Mouse (Mus musculus): ENCODE measurements around the gene Prkca. TPM values are rescaled to one million over a fixed set of nuclear protein-coding genes. Genes with fewer than 3 reads are reported as not detected.

Prkca gene
- polyA plus RNA-seq, 1 experiment from 2014 or later: 7.0 TPM

GRCm38 (mm10) chr11:108155088-108155580 is 188.6 kb downstream of the Prkca start:
- no peak overlapping the region for H3K27ac ChIP-seq (ENCODE audit: low read length)
- 0 out of 2 replicates have a peak, but pooled peaks cover 3% of the 10 kb centered on the region for H3K36me3 ChIP-seq (ENCODE audit: insufficient read depth, low read length)
- no peak for ATAC-seq (ENCODE audit: low FRiP score, low TSS enrichment)
- no peak overlapping the region for H3K4me3 ChIP-seq (ENCODE audit: low read length)
- peaks cover 37% of the 10 kb centered on the region for H3K4me1 ChIP-seq (ENCODE audit: insufficient read depth, low read length)
- H3K9me3 ChIP-seq (ENCODE audit: low read length): peaks cover 13% of the 10 kb centered on the region; the same call in 1 of the 2 replicates
- no peak overlapping the region for H3K4me2 ChIP-seq (replicated peaks; ENCODE audit: low read depth, low read length)
- no peak overlapping the region for H3K9ac ChIP-seq (replicated peaks; ENCODE audit: low read length)
- no peaks in the 10 kb centered on the region for H3K27me3 ChIP-seq (ENCODE audit: insufficient read depth, low read length)
- 93% methylated on average over 8 of the region's 8 CpGs for WGBS

DNA sequence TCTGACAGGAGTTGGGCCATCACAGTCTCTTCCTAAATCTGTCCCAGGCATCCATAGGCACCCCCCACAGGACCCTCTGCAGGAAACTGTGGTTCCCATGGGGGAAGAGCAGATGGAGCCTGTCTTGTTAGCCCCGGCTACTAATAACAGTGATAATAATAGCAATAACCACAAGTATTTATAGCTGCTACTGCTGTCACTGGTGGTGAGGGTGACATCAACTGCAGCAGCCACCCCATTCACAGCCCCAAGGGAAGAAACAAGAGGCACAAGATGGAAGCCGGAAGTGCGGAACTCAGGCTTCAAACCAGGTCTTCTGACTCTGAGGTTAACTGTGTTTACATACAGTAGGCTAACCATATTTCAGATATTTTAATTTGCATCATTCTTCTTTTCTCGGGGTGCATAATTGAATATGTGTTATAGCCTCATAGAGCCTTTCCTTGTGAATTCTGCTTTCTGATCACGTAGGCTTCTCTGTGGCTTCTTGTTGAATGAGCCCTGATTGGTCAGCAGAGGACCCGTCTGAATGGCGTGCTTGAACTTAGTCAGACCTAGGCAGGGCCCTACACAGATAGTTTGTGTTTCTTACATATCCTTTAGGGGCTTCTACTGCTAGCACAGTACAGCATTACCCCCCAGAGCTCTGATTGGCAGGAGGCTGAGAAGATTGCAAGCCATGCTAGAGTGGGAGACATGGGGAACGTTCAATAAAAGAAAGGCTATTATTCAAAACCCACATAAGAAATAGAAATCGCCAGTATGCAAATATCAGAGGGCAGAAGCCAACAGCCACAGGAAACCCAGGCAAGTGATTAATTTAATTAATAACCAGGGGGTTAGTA is 189.5 kb downstream of the Prkca start:
- H3K9ac ChIP-seq (replicated peaks; ENCODE audit: low read length): no peak overlapping the region
- no peaks in the 10 kb centered on the region for H3K36me3 ChIP-seq (ENCODE audit: insufficient read depth, low read length)
- H3K4me1 ChIP-seq (ENCODE audit: insufficient read depth, low read length): peaks cover 40% of the 10 kb centered on the region
- ATAC-seq (ENCODE audit: low FRiP score, low TSS enrichment): no peak
- no peak overlapping the region for H3K4me2 ChIP-seq (replicated peaks; ENCODE audit: low read depth, low read length)
- 76% methylated on average over 9 of the region's 9 CpGs for WGBS
- peaks cover 8% of the 10 kb centered on the region; the same call in 1 of the 2 replicates for H3K9me3 ChIP-seq (ENCODE audit: low read length)
- H3K27ac ChIP-seq (ENCODE audit: low read length): no peak overlapping the region
- no peaks in the 10 kb centered on the region for H3K27me3 ChIP-seq (ENCODE audit: insufficient read depth, low read length)
- no peak overlapping the region for H3K4me3 ChIP-seq (ENCODE audit: low read length)

DNA sequence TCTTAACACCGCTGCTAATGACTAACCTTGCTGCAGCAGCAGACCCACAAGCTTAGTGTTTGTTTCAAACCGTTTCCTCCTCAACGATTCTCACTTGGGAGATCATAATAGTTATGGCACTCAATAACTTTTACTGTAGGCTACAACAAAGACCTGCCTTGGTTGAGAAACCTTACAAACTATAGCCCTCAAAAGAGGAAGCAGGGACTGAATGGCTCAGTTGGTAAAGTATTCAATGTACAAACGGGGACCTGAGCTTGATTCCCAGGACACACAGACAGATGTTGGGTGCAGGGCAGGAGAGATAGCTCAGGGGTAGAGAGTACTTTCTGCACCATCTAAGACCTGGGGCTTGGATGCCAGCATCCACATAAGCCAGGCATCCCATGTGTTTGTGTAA is 191.1 kb downstream of the Prkca start:
- Histone ChIP-seq H3K4me1 (ENCODE audit: insufficient read depth, low read length) (peaks cover 53% of the 10 kb centered on the region), H3K27ac (ENCODE audit: low read length) (no peak overlapping the region), H3K4me3 (ENCODE audit: low read length) (no peak overlapping the region), H3K4me2 (replicated peaks; ENCODE audit: low read depth, low read length) (no peak overlapping the region), H3K36me3 (ENCODE audit: insufficient read depth, low read length) (no peaks in the 10 kb centered on the region), H3K27me3 (ENCODE audit: insufficient read depth, low read length) (no peaks in the 10 kb centered on the region), H3K9ac (replicated peaks; ENCODE audit: low read length) (no peak overlapping the region), H3K9me3 (ENCODE audit: low read length) (no peaks in the 10 kb centered on the region)
- ATAC-seq (ENCODE audit: low FRiP score, low TSS enrichment): no peak
- WGBS: 43% methylated on average over 4 of the region's 4 CpGs

- Histone ChIP-seq H3K27ac (ENCODE audit: low read length) (no peak overlapping the region), H3K4me2 (replicated peaks; ENCODE audit: low read depth, low read length) (no peak overlapping the region), H3K27me3 (ENCODE audit: insufficient read depth, low read length) (no peaks in the 10 kb centered on the region), H3K4me3 (ENCODE audit: low read length) (no peak overlapping the region), H3K9ac (replicated peaks; ENCODE audit: low read length) (no peak overlapping the region), H3K36me3 (ENCODE audit: insufficient read depth, low read length) (no peaks in the 10 kb centered on the region), H3K4me1 (ENCODE audit: insufficient read depth, low read length) (peaks cover 42% of the 10 kb centered on the region), H3K9me3 (ENCODE audit: low read length) (no peaks in the 10 kb centered on the region)
- WGBS: 50% methylated on average over 7 of the region's 7 CpGs
- ATAC-seq (ENCODE audit: low FRiP score, low TSS enrichment): no peak
These were observed 193.3 kb downstream of the Prkca start for GRCm38 (mm10) chr11:108150410-108150809.

DNA sequence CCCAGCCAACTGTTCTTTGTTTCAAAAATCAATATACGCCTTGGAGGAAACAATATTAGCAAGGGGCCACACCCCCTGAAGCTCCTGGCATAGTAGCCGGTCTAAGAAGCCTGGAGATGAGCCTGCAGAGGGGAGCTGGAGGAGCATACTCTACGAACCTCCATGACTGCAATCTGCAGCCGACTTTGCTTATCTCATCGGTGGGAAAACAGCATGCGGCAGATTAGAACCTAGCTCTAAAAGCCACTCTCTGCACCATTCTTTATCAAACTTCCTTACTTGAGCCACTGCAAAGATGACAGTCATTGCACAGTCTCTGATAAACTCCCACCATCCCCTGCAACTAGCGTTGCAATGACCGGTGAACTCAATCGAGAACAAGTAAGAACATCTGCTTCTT is 194.5 kb downstream of the Prkca start:
- H3K9ac ChIP-seq (replicated peaks; ENCODE audit: low read length): no peak overlapping the region
- WGBS: 78% methylated on average over 9 of the region's 9 CpGs
- H3K4me3 ChIP-seq (ENCODE audit: low read length): no peak overlapping the region
- no peak for ATAC-seq (ENCODE audit: low FRiP score, low TSS enrichment)
- peaks cover 32% of the 10 kb centered on the region for H3K4me1 ChIP-seq (ENCODE audit: insufficient read depth, low read length)
- no peak overlapping the region for H3K4me2 ChIP-seq (replicated peaks; ENCODE audit: low read depth, low read length)
- H3K9me3 ChIP-seq (ENCODE audit: low read length): no peaks in the 10 kb centered on the region
- H3K36me3 ChIP-seq (ENCODE audit: insufficient read depth, low read length): no peaks in the 10 kb centered on the region
- no peak overlapping the region for H3K27ac ChIP-seq (ENCODE audit: low read length)
- H3K27me3 ChIP-seq (ENCODE audit: insufficient read depth, low read length): no peaks in the 10 kb centered on the region

- peaks cover 30% of the 10 kb centered on the region for H3K4me1 ChIP-seq (ENCODE audit: insufficient read depth, low read length)
- H3K4me2 ChIP-seq (replicated peaks; ENCODE audit: low read depth, low read length): no peak overlapping the region
- 46% methylated on average over 4 of the region's 4 CpGs for WGBS
- no peak for ATAC-seq (ENCODE audit: low FRiP score, low TSS enrichment)
- no peak overlapping the region for H3K9ac ChIP-seq (replicated peaks; ENCODE audit: low read length)
- no peaks in the 10 kb centered on the region for H3K9me3 ChIP-seq (ENCODE audit: low read length)
- H3K4me3 ChIP-seq (ENCODE audit: low read length): no peak overlapping the region
- H3K27me3 ChIP-seq (ENCODE audit: insufficient read depth, low read length): no peaks in the 10 kb centered on the region
- H3K27ac ChIP-seq (ENCODE audit: low read length): no peak overlapping the region
- no peaks in the 10 kb centered on the region for H3K36me3 ChIP-seq (ENCODE audit: insufficient read depth, low read length)
These were observed 195.2 kb downstream of the Prkca start for GRCm38 (mm10) chr11:108148491-108148890.

- H3K27me3 ChIP-seq (ENCODE audit: insufficient read depth, low read length): no peaks in the 10 kb centered on the region
- H3K27ac ChIP-seq (ENCODE audit: low read length): no peak overlapping the region
- H3K4me1 ChIP-seq (ENCODE audit: insufficient read depth, low read length): peaks cover 23% of the 10 kb centered on the region; the same call in 1 of the 2 replicates
- no peak overlapping the region for H3K4me2 ChIP-seq (replicated peaks; ENCODE audit: low read depth, low read length)
- H3K9ac ChIP-seq (replicated peaks; ENCODE audit: low read length): no peak overlapping the region
- no peaks in the 10 kb centered on the region for H3K36me3 ChIP-seq (ENCODE audit: insufficient read depth, low read length)
- no peak overlapping the region for H3K4me3 ChIP-seq (ENCODE audit: low read length)
- H3K9me3 ChIP-seq (ENCODE audit: low read length): no peaks in the 10 kb centered on the region
- 83% methylated on average over 13 of the region's 13 CpGs for WGBS
- no peak for ATAC-seq (ENCODE audit: low FRiP score, low TSS enrichment)
These were observed 197.8 kb downstream of the Prkca start for GRCm38 (mm10) chr11:108145752-108146496.

- ATAC-seq (ENCODE audit: low FRiP score, low TSS enrichment): no peak
- Histone ChIP-seq H3K9me3 (ENCODE audit: low read length) (no peaks in the 10 kb centered on the region), H3K4me3 (ENCODE audit: low read length) (no peak overlapping the region), H3K27ac (ENCODE audit: low read length) (no peak overlapping the region), H3K4me2 (replicated peaks; ENCODE audit: low read depth, low read length) (no peak overlapping the region), H3K36me3 (ENCODE audit: insufficient read depth, low read length) (no peaks in the 10 kb centered on the region), H3K9ac (replicated peaks; ENCODE audit: low read length) (no peak overlapping the region), H3K27me3 (ENCODE audit: insufficient read depth, low read length) (no peaks in the 10 kb centered on the region), H3K4me1 (ENCODE audit: insufficient read depth, low read length) (peaks cover 16% of the 10 kb centered on the region; the same call in 1 of the 2 replicates)
- 82% methylated on average over 8 of the region's 8 CpGs for WGBS
These were observed 198.6 kb downstream of the Prkca start for GRCm38 (mm10) chr11:108145128-108145527.

GRCm38 (mm10) chr11:108143739-108144138 is 200.0 kb downstream of the Prkca start:
- ATAC-seq (ENCODE audit: low FRiP score, low TSS enrichment): no peak
- H3K4me1 ChIP-seq (ENCODE audit: insufficient read depth, low read length): 0 out of 2 replicates have a peak, but pooled peaks cover 7% of the 10 kb centered on the region

More at GRCm38 (mm10) chr11:108143739-108144138, 200.0 kb downstream of the Prkca start:
- H3K27ac ChIP-seq (ENCODE audit: low read length): no peak overlapping the region
- H3K36me3 ChIP-seq (ENCODE audit: insufficient read depth, low read length): no peaks in the 10 kb centered on the region
- no peaks in the 10 kb centered on the region for H3K9me3 ChIP-seq (ENCODE audit: low read length)
- 80% methylated on average over 2 of the region's 2 CpGs for WGBS
- H3K4me2 ChIP-seq (replicated peaks; ENCODE audit: low read depth, low read length): no peak overlapping the region
- H3K27me3 ChIP-seq (ENCODE audit: insufficient read depth, low read length): no peaks in the 10 kb centered on the region
- no peak overlapping the region for H3K4me3 ChIP-seq (ENCODE audit: low read length)
- no peak overlapping the region for H3K9ac ChIP-seq (replicated peaks; ENCODE audit: low read length)

Measured in kidney, embryonic 16.5 days (tissue).